Mouse (Mus musculus) thymus, adult 2 months (tissue): ENCODE data around the gene Cacybp. TPM values are rescaled to one million over a fixed set of nuclear protein-coding genes. Genes with fewer than 3 reads are reported as not detected.

Experiments used
- DNase-seq: peaks from one replicate; pipeline ENCODE4 v3.0.0; 2021
- H3K27ac ChIP-seq: fragments of 200-500 bp; 2 replicates; pipeline ENCODE4 v1.5.1; 2012; ENCODE audit warnings: low read length, control low read depth; ENCODE audit not compliant: control insufficient read depth, insufficient read depth
- H3K27me3 ChIP-seq: fragments of 200-500 bp; 2 replicates; pipeline ENCODE4 v1.6.1; 2012; ENCODE audit warnings: mild to moderate bottlenecking, low read length, moderate library complexity, mixed read lengths; ENCODE audit not compliant: control insufficient read depth, insufficient read depth
- H3K36me3 ChIP-seq: fragments of 200-500 bp; 2 replicates; pipeline ENCODE4 v1.6.1; 2012; ENCODE audit warnings: mild to moderate bottlenecking, low read length, moderate library complexity; ENCODE audit not compliant: control insufficient read depth, insufficient read depth
- H3K4me1 ChIP-seq: fragments of 200-500 bp; replicated peaks from 2 replicates; pipeline ENCODE4 v1.6.1; 2012; ENCODE audit warnings: low read length; ENCODE audit not compliant: control insufficient read depth, insufficient read depth
- H3K4me3 ChIP-seq: fragments of 200-500 bp; 2 replicates; pipeline ENCODE4 v1.5.1; 2012; ENCODE audit warnings: mild to moderate bottlenecking, low read length, control low read depth, moderate library complexity; ENCODE audit not compliant: control insufficient read depth, insufficient read depth
- CTCF ChIP-seq: fragments of 200-500 bp; IDR thresholded peaks from 2 replicates; pipeline ENCODE4 v1.5.1; 2012; ENCODE audit warnings: mild to moderate bottlenecking, control low read depth, low read length, moderate library complexity, borderline replicate concordance; ENCODE audit not compliant: control insufficient read depth, poor library complexity, insufficient read depth; ENCODE audit errors: extremely low read depth
- POLR2A ChIP-seq: fragments of 200-500 bp; IDR thresholded peaks from 2 replicates; pipeline ENCODE4 v1.6.1; 2012; ENCODE audit warnings: mild to moderate bottlenecking, low read length, control low read depth, moderate library complexity; ENCODE audit not compliant: control insufficient read depth, poor library complexity, insufficient read depth; ENCODE audit errors: extremely low read depth
- WGBS: fragments of 180-500 bp; shearing (Covaris S2); methylation state at CpG from one replicate; pipeline ENCODE4 v1.1.7; 2018; 5-methylcytosine and 5-hydroxymethylcytosine counted together
- polyA plus RNA-seq: library from polyadenylated mRNA; depleted of rRNA; stranded (reverse); fragments of >200 nt; gene quantifications from 2 replicates; pipeline ENCODE4 v1.2.3, GENCODE M21; 2012

The Cacybp gene
- polyA plus RNA-seq, 1 experiment, result 15.0 TPM

- no peak overlapping the region for H3K27ac ChIP-seq
- 0 out of 2 replicates have a peak, but pooled peaks cover 2% of the 10 kb centered on the region for H3K4me1 ChIP-seq
- no peak overlapping the region for H3K4me3 ChIP-seq
- DNase-seq, result no peak
- H3K27me3 ChIP-seq, result no peaks in the 10 kb centered on the region
- 87% methylated on average over 2 of the region's 2 CpGs for WGBS
- H3K36me3 ChIP-seq, result peaks cover 32% of the 10 kb centered on the region
- TF ChIP-seq CTCF (no peak), POLR2A (no peak)
Measured at GRCm38 (mm10) chr1:160209844-160210243, 2.8 kb downstream of the Cacybp start.

DNA sequence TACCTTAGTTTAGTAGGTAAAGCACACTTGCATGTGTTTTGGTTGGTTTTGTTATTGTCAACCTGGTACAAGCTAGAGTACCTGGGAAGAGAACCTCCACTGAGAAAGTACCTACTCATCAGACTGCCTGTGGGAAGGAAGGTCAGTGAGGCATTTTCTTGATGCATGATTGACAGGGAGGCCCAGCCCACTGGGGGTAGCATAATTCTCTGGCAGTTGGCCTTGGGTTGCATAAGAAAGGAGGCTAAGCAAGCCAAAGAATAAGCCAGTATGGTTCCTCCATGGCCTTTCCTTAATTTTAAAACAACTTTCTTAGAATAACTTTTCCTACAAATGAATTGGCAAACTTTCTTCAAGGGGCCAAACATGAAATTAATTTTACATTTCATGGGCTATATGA, 7.2 kb downstream of the Cacybp start:
- Histone ChIP-seq H3K36me3 (peaks cover 69% of the 10 kb centered on the region), H3K4me1 (no peaks in the 10 kb centered on the region), H3K27ac (no peak overlapping the region), H3K4me3 (no peak overlapping the region), H3K27me3 (no peaks in the 10 kb centered on the region)
- no peak for DNase-seq
- no peak for TF ChIP-seq POLR2A

DNA sequence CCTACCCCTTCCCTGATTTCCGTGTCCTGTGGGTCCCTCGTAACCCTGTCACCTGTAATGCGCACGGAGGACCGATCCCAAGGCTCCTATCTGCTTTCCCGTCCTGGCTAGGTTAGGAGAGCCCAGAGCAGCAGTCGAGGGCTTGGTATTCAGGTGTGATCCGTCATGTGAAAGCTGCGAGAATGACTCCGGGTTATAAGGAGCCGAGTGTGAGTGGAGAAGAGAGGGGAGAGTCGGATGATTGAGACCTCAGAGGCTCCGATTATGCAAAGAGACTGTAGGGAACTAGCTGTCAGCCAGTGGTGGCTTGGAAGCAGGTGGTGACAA, 17.4 kb downstream of the Cacybp start:
- Histone ChIP-seq H3K27ac (peak overlapping the region; percentile 13; the same call in 1 of the 2 replicates), H3K27me3 (no peaks in the 10 kb centered on the region), H3K36me3 (peaks cover 9% of the 10 kb centered on the region), H3K4me3 (peak overlapping the region; percentile 88), H3K4me1 (peaks cover 4% of the 10 kb centered on the region)
- DNase-seq, result no peak
- under 1% methylated on average over 13 of the region's 13 CpGs for WGBS
- TF ChIP-seq CTCF, result no peak
- no peak for TF ChIP-seq POLR2A

DNA sequence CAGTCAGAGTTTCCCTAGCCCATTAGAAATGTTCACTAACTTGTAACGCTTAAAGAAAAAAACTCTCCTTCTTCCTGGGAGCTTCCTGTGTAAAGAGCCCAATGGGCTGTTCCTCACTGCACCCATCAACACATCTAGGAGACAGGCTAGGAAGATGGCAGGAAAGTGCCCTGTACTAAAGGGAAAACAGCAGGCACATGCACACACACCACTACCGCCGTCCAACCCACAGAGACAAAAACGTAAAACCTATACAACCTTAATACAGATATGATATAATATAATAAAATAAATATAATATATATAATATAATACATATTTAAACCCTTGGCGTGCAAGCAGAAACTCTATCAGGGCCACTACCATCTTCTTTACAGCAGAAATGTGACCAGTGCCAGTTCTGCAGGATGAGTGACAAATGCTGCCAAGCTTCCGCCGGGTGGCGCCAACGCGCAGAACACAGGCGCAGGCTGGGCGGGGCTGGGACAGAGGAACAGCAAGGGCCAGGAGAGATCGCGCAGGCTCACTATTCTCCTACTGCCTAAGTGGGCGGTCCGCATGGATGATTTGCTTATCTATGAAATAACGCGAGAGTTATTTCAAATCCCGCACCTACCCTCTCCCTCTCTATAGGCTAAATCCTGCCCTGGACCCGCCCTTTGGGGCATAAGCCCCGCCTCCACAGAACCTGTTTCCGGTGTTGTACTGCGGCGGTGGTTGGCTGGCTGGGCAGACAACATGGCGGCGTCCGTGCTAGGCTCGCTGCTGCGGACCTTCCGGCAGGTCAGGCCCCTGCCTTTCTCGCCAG, 17.9 kb downstream of the Cacybp start, which contains the start of gene Mrps14:
Gene Mrps14, plus strand, starts transcription at position 687 of the 808 bp plus-strand sequence.
- TF ChIP-seq CTCF, result peak; percentile 84
- peak; percentile 69; the same call in 1 of the 2 replicates for TF ChIP-seq POLR2A
- Histone ChIP-seq H3K4me1 (peaks cover 4% of the 10 kb centered on the region), H3K4me3 (peak within 1 kb of the TSS; percentile 88), H3K36me3 (peaks cover 4% of the 10 kb centered on the region; the same call in 1 of the 2 replicates), H3K27ac (peak within 1 kb of the TSS; percentile 13; the same call in 1 of the 2 replicates), H3K27me3 (no peaks in the 10 kb centered on the region)
- 7% methylated on average over 31 of the region's 31 CpGs for WGBS
- peak; percentile 98 for DNase-seq

DNA sequence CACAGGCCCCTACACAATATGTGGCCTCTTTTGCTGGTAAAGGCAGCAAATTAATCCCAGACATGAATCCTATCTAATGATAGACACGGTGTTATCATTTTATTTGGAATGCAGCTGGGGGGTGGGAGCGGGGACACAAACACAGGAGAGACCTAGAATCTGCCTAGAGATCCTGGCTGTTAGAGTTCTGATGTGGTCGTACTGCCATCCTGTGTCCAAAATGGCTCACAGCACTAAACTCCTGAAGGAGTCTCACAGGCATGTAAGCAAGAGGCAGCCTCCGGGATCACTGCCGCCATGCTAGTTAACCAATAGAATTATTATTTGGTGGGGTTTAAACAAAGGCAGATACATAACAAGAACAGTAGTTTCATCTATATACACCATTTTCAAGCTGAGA, 28.2 kb downstream of the Cacybp start:
- Histone ChIP-seq H3K36me3 (no peaks in the 10 kb centered on the region), H3K27ac (no peak overlapping the region), H3K27me3 (no peaks in the 10 kb centered on the region), H3K4me3 (no peak overlapping the region), H3K4me1 (no peaks in the 10 kb centered on the region)
- WGBS, result 41% methylated on average over 5 of the region's 5 CpGs
- TF ChIP-seq POLR2A (no peak), CTCF (no peak)
- DNase-seq, result peak; percentile 4

GRCm38 (mm10) chr1:160181216-160181615, 31.5 kb downstream of the Cacybp start:
- Histone ChIP-seq H3K4me1 (no peaks in the 10 kb centered on the region), H3K27me3 (no peaks in the 10 kb centered on the region), H3K36me3 (no peaks in the 10 kb centered on the region), H3K27ac (no peak overlapping the region), H3K4me3 (no peak overlapping the region)
- 62% methylated on average over 4 of the region's 4 CpGs for WGBS
- DNase-seq, result no peak
- TF ChIP-seq CTCF (no peak), POLR2A (no peak)

DNA sequence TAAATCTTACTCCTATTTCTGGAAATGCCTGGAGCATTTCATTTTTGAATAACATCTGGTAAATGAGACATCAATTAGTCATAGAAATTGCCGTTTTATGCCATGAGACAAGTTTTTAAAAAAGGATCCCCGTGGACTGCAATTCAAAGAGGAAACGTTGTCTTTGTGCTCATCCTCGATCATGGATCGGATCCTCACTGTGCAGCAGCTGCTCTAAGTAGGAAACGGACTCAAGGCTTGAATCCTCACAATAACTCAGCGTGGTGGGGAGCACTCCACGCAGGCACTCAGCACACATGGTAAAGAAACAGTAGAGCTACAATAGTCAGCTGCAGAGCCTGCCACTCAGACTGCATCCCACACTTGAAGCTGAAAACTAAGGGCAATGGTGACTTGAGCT, 35.8 kb downstream of the Cacybp start:
- 92% methylated on average over 8 of the region's 8 CpGs for WGBS
- TF ChIP-seq POLR2A (no peak), CTCF (no peak)
- H3K36me3 ChIP-seq, result no peaks in the 10 kb centered on the region
- no peak overlapping the region for H3K4me3 ChIP-seq
- H3K4me1 ChIP-seq, result no peaks in the 10 kb centered on the region
- H3K27me3 ChIP-seq, result no peaks in the 10 kb centered on the region
- H3K27ac ChIP-seq, result no peak overlapping the region
- no peak for DNase-seq
